Mouse (Mus musculus) embryonic fibroblast, embryonic 13.5 days (primary cell): ENCODE data around the gene 2310011J03Rik. TPM values are rescaled to one million over a fixed set of nuclear protein-coding genes. Genes with fewer than 3 reads are reported as not detected.

Experiments used
- H3K27ac ChIP-seq: 2 replicates; pipeline ENCODE4 v1.5.1; 2012; ENCODE audit warnings: low read length, control low read depth, inconsistent platforms; ENCODE audit not compliant: insufficient read depth
- H3K4me1 ChIP-seq: 2 replicates; pipeline ENCODE4 v1.6.1; 2011; ENCODE audit warnings: low read length; ENCODE audit not compliant: control insufficient read depth, insufficient read depth
- H3K4me3 ChIP-seq: 2 replicates; pipeline ENCODE4 v1.5.1; 2011; ENCODE audit warnings: mild to moderate bottlenecking, control low read depth, low read length; ENCODE audit not compliant: insufficient read depth
- CTCF ChIP-seq: IDR thresholded peaks from 2 replicates; pipeline ENCODE4 v1.5.1; 2011; ENCODE audit warnings: mild to moderate bottlenecking, control low read depth, low read length, moderate library complexity, borderline replicate concordance; ENCODE audit not compliant: insufficient read depth
- POLR2A ChIP-seq: IDR thresholded peaks from 2 replicates; pipeline ENCODE4 v1.6.1; 2011; ENCODE audit warnings: low read depth, mild to moderate bottlenecking, control low read depth, low read length, moderate library complexity
- polyA plus RNA-seq: library from polyadenylated mRNA; stranded (reverse); fragments of >200 nt; gene quantifications from 2 replicates; pipeline ENCODE4 v1.2.4, GENCODE M21; 2011; ENCODE audit warnings: low read depth; ENCODE audit not compliant: missing spikeins, insufficient read length

The 2310011J03Rik gene
- polyA plus RNA-seq, 1 experiment = 16.4 TPM

GRCm38 (mm10) chr10:80285222-80286070, 34.9 kb downstream of the 2310011J03Rik start:
- TF ChIP-seq CTCF (no peak), POLR2A (no peak)
- H3K4me3 ChIP-seq = no peak overlapping the region
- H3K27ac ChIP-seq = no peak overlapping the region

GRCm38 (mm10) chr10:80282481-80283441, 37.6 kb downstream of the 2310011J03Rik start:
- Histone ChIP-seq H3K4me1 (no peaks in the 10 kb centered on the region), H3K27ac (no peak overlapping the region), H3K4me3 (no peak overlapping the region)
- TF ChIP-seq POLR2A = no peak
- TF ChIP-seq CTCF = no peak

More at GRCm38 (mm10) chr10:80285222-80286070, 34.9 kb downstream of the 2310011J03Rik start:
- no peaks in the 10 kb centered on the region for H3K4me1 ChIP-seq

- TF ChIP-seq POLR2A = no peak
- TF ChIP-seq CTCF = no peak
Measured at GRCm38 (mm10) chr10:80281921-80282371, 38.4 kb downstream of the 2310011J03Rik start.

GRCm38 (mm10) chr10:80281304-80281703, 39.0 kb downstream of the 2310011J03Rik start:
- no peak overlapping the region for H3K27ac ChIP-seq
- no peak overlapping the region for H3K4me3 ChIP-seq
- H3K4me1 ChIP-seq = no peaks in the 10 kb centered on the region
- no peak for TF ChIP-seq POLR2A
- no peak for TF ChIP-seq CTCF

More at GRCm38 (mm10) chr10:80281921-80282371, 38.4 kb downstream of the 2310011J03Rik start:
- Histone ChIP-seq H3K4me1 (no peaks in the 10 kb centered on the region), H3K27ac (no peak overlapping the region), H3K4me3 (no peak overlapping the region)

- no peak overlapping the region for H3K4me3 ChIP-seq
- TF ChIP-seq CTCF (no peak), POLR2A (no peak)
- no peaks in the 10 kb centered on the region for H3K4me1 ChIP-seq
- H3K27ac ChIP-seq = no peak overlapping the region
Measured at GRCm38 (mm10) chr10:80279273-80279672, 41.1 kb downstream of the 2310011J03Rik start.

- H3K27ac ChIP-seq = no peak overlapping the region
- H3K4me1 ChIP-seq = no peaks in the 10 kb centered on the region
- TF ChIP-seq CTCF (no peak), POLR2A (no peak)
- H3K4me3 ChIP-seq = no peak overlapping the region
Measured at GRCm38 (mm10) chr10:80278390-80278789, 41.9 kb downstream of the 2310011J03Rik start.

- no peak for TF ChIP-seq CTCF
- TF ChIP-seq POLR2A = no peak
- Histone ChIP-seq H3K4me3 (no peak overlapping the region), H3K4me1 (no peaks in the 10 kb centered on the region), H3K27ac (no peak overlapping the region)
Measured at GRCm38 (mm10) chr10:80276238-80276637, 44.1 kb downstream of the 2310011J03Rik start.

- no peak overlapping the region for H3K4me3 ChIP-seq
- H3K27ac ChIP-seq = no peak overlapping the region
- TF ChIP-seq CTCF (no peak), POLR2A (no peak)
- H3K4me1 ChIP-seq = no peaks in the 10 kb centered on the region
Measured at GRCm38 (mm10) chr10:80273847-80274246, 46.5 kb downstream of the 2310011J03Rik start.

- peaks cover 7% of the 10 kb centered on the region for H3K4me1 ChIP-seq
- H3K4me3 ChIP-seq = no peak overlapping the region
- no peak for TF ChIP-seq POLR2A
- no peak for TF ChIP-seq CTCF
- no peak overlapping the region for H3K27ac ChIP-seq
Measured at GRCm38 (mm10) chr10:80271870-80272585, 48.3 kb downstream of the 2310011J03Rik start.
